Mouse (Mus musculus) heart, embryonic 13.5 days (tissue): ENCODE measurements around the gene Pcp4l1. TPM values are rescaled to one million over a fixed set of nuclear protein-coding genes. Genes with fewer than 3 reads are reported as not detected.
A peak's percentile ranks its signal among the peaks of the same experiment; 100 is the strongest.

Experiments used
- ATAC-seq: fragments of 200-750 bp; cut with Nextera tagmentation; 2 replicates; pipeline ENCODE4 v1.8.0; 2017; ENCODE audit warnings: moderate TSS enrichment; ENCODE audit not compliant: insufficient number of reproducible peaks, low FRiP score, low TSS enrichment; ENCODE audit errors: extremely low read depth
- H3K27ac ChIP-seq: fragments of 300-500 bp; sonication (generic); replicated peaks from 2 replicates; pipeline ENCODE4 v1.5.1; 2015; ENCODE audit warnings: moderate library complexity, mild to moderate bottlenecking, inconsistent platforms
- H3K27me3 ChIP-seq: fragments of 300-500 bp; sonication (generic); replicated peaks from 2 replicates; pipeline ENCODE4 v1.6.1; 2015; ENCODE audit warnings: mild to moderate bottlenecking, inconsistent platforms
- H3K36me3 ChIP-seq: fragments of 300-500 bp; sonication (generic); 2 replicates; pipeline ENCODE4 v1.6.1; 2015; ENCODE audit warnings: mild to moderate bottlenecking, inconsistent platforms
- H3K4me1 ChIP-seq: fragments of 300-500 bp; sonication (generic); 2 replicates; pipeline ENCODE4 v1.6.1; 2015; ENCODE audit warnings: inconsistent platforms
- H3K4me2 ChIP-seq: fragments of 300-500 bp; sonication (generic); 2 replicates; pipeline ENCODE4 v1.6.1; 2015; ENCODE audit warnings: inconsistent platforms, mild to moderate bottlenecking, moderate library complexity
- H3K4me3 ChIP-seq: fragments of 300-500 bp; sonication (generic); 2 replicates; pipeline ENCODE4 v1.5.1; 2015; ENCODE audit warnings: moderate library complexity, mild to moderate bottlenecking, inconsistent platforms
- H3K9ac ChIP-seq: fragments of 300-500 bp; sonication (generic); 2 replicates; pipeline ENCODE4 v1.6.1; 2015; ENCODE audit warnings: inconsistent platforms, mild to moderate bottlenecking, moderate library complexity
- H3K9me3 ChIP-seq: fragments of 300-500 bp; sonication (generic); 2 replicates; pipeline ENCODE4 v1.6.1; 2016; ENCODE audit warnings: inconsistent platforms
- WGBS: fragments of 180-500 bp; shearing (Covaris S2); methylation state at CpG from one replicate; pipeline ENCODE4 v1.1.7; 2015; ENCODE audit warnings: mixed read lengths; 5-methylcytosine and 5-hydroxymethylcytosine counted together
- polyA plus RNA-seq: library from polyadenylated mRNA; unstranded; fragments of >200 nt; fragmentation: Nextera tagmentation; extraction: Ambion mirVana; gene quantifications from 2 replicates; pipeline ENCODE4 v1.2.1, GENCODE M21; 2015

Gene Pcp4l1
- polyA plus RNA-seq, 1 experiment from 2014 or later: 38.3 TPM

- Histone ChIP-seq H3K4me2 (no peak overlapping the region), H3K4me1 (peaks cover 23% of the 10 kb centered on the region), H3K27me3 (no peaks in the 10 kb centered on the region), H3K9me3 (no peaks in the 10 kb centered on the region), H3K9ac (no peak overlapping the region), H3K36me3 (peaks cover 41% of the 10 kb centered on the region), H3K4me3 (no peak overlapping the region), H3K27ac (no peak overlapping the region)
- ATAC-seq: no peak
- WGBS: 85% methylated on average over 5 of the region's 5 CpGs
Observed at GRCm38 (mm10) chr1:171232348-171232747, 36.3 kb upstream of the Pcp4l1 start.

- Histone ChIP-seq H3K9me3 (no peaks in the 10 kb centered on the region), H3K9ac (no peak overlapping the region), H3K4me1 (peaks cover 23% of the 10 kb centered on the region), H3K36me3 (peaks cover 36% of the 10 kb centered on the region), H3K4me3 (no peak overlapping the region), H3K27me3 (no peaks in the 10 kb centered on the region), H3K27ac (no peak overlapping the region), H3K4me2 (no peak overlapping the region)
- 66% methylated on average over 4 of the region's 4 CpGs for WGBS
- ATAC-seq: no peak
Observed at GRCm38 (mm10) chr1:171231844-171232243, 35.8 kb upstream of the Pcp4l1 start.

DNA sequence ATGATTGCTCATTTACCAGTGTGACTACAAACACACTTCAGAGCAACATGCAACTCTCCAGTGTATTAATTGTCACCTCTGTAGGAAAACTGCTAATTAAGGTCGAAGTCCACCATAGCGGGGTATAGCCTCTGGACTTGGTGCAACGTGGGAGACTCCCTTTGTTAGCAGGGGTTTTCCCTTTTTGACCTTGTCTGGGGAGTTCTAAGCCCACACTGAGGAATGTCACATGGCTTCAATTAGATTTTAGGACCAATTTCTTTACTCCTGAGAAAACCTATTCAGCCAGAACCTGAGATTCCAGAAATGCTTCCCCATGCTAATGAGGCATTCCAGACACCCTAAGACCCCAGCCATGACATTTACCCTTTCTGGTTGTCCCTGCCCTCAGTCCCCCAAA, 34.1 kb upstream of the Pcp4l1 start:
- no peak overlapping the region for H3K4me3 ChIP-seq
- H3K27ac ChIP-seq: no peak overlapping the region
- 88% methylated on average over 3 of the region's 3 CpGs for WGBS
- no peaks in the 10 kb centered on the region for H3K9me3 ChIP-seq
- peaks cover 17% of the 10 kb centered on the region for H3K4me1 ChIP-seq
- H3K36me3 ChIP-seq: peaks cover 20% of the 10 kb centered on the region
- H3K27me3 ChIP-seq: no peaks in the 10 kb centered on the region
- no peak for ATAC-seq
- H3K4me2 ChIP-seq: no peak overlapping the region
- H3K9ac ChIP-seq: no peak overlapping the region

- ATAC-seq: no peak
Observed at GRCm38 (mm10) chr1:171229750-171230149, 33.7 kb upstream of the Pcp4l1 start.

DNA sequence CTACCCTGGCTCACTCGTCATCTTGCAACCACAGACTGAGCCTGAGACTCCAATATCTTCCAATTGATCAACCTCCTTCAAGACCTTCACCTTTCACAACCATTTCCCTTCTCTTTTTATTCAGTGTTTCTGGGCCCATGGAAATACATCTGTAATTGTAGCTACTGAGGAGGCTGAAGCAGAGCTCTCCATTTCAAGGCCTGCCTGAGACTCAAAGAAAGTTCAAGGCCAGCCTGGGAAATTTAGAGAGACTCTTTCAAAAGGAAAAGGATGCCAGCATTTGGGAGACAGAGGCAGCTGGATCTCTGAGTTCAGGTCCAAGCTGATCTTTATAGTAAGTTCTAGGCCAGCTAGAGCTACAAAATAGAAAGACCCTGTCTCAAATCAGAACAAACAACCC, 31.8 kb upstream of the Pcp4l1 start:
- Histone ChIP-seq H3K36me3 (no peaks in the 10 kb centered on the region), H3K27me3 (no peaks in the 10 kb centered on the region), H3K9me3 (no peaks in the 10 kb centered on the region), H3K9ac (no peak overlapping the region), H3K27ac (no peak overlapping the region), H3K4me3 (no peak overlapping the region), H3K4me2 (no peak overlapping the region), H3K4me1 (peaks cover 12% of the 10 kb centered on the region)
- WGBS: 87% methylated on average over 1 of the region's 1 CpGs
- ATAC-seq: no peak

More at GRCm38 (mm10) chr1:171229750-171230149, 33.7 kb upstream of the Pcp4l1 start:
- H3K36me3 ChIP-seq: peaks cover 15% of the 10 kb centered on the region
- no peak overlapping the region for H3K27ac ChIP-seq
- H3K9me3 ChIP-seq: no peaks in the 10 kb centered on the region
- H3K9ac ChIP-seq: no peak overlapping the region
- H3K4me1 ChIP-seq: peaks cover 17% of the 10 kb centered on the region
- no peaks in the 10 kb centered on the region for H3K27me3 ChIP-seq
- H3K4me2 ChIP-seq: no peak overlapping the region
- no peak overlapping the region for H3K4me3 ChIP-seq
- 61% methylated on average over 6 of the region's 6 CpGs for WGBS

GRCm38 (mm10) chr1:171226780-171227179, 30.7 kb upstream of the Pcp4l1 start:
- Histone ChIP-seq H3K4me1 (peaks cover 11% of the 10 kb centered on the region), H3K9ac (no peak overlapping the region), H3K27ac (no peak overlapping the region), H3K27me3 (no peaks in the 10 kb centered on the region), H3K4me2 (no peak overlapping the region), H3K36me3 (no peaks in the 10 kb centered on the region), H3K9me3 (no peaks in the 10 kb centered on the region), H3K4me3 (no peak overlapping the region)
- WGBS: 46% methylated on average over 4 of the region's 4 CpGs
- no peak for ATAC-seq

- Histone ChIP-seq H3K27ac (no peak within 1 kb of the TSS), H3K4me3 (no peak within 1 kb of the TSS), H3K4me1 (peaks cover 23% of the 10 kb centered on the region), H3K36me3 (peaks cover 9% of the 10 kb centered on the region), H3K9ac (no peak within 1 kb of the TSS), H3K4me2 (no peak within 1 kb of the TSS), H3K27me3 (no peaks in the 10 kb centered on the region), H3K9me3 (no peaks in the 10 kb centered on the region)
- 67% methylated on average over 5 of the region's 5 CpGs for WGBS
- ATAC-seq: no peak
Observed at GRCm38 (mm10) chr1:171224857-171225256, 28.8 kb upstream of the Pcp4l1 start, which contains the start of gene Apoa2. Gene Apoa2 (plus strand): TSS chr1:171225054.

- Histone ChIP-seq H3K36me3 (peaks cover 19% of the 10 kb centered on the region), H3K27ac (no peak overlapping the region), H3K27me3 (no peaks in the 10 kb centered on the region), H3K9ac (no peak overlapping the region), H3K4me2 (no peak overlapping the region), H3K9me3 (no peaks in the 10 kb centered on the region), H3K4me1 (peaks cover 23% of the 10 kb centered on the region), H3K4me3 (no peak overlapping the region)
- 58% methylated on average over 2 of the region's 2 CpGs for WGBS
- no peak for ATAC-seq
Observed at GRCm38 (mm10) chr1:171223796-171224195, 27.7 kb upstream of the Pcp4l1 start.

GRCm38 (mm10) chr1:171223168-171223567, 27.1 kb upstream of the Pcp4l1 start:
- Histone ChIP-seq H3K4me3 (peak overlapping the region; percentile 76), H3K27ac (peak overlapping the region; percentile 92), H3K9ac (peak overlapping the region; percentile 77), H3K9me3 (no peaks in the 10 kb centered on the region), H3K4me2 (peak overlapping the region; percentile 94), H3K4me1 (peaks cover 23% of the 10 kb centered on the region), H3K27me3 (no peaks in the 10 kb centered on the region), H3K36me3 (peaks cover 25% of the 10 kb centered on the region)
- ATAC-seq: no peak
- WGBS: 78% methylated on average over 6 of the region's 6 CpGs

DNA sequence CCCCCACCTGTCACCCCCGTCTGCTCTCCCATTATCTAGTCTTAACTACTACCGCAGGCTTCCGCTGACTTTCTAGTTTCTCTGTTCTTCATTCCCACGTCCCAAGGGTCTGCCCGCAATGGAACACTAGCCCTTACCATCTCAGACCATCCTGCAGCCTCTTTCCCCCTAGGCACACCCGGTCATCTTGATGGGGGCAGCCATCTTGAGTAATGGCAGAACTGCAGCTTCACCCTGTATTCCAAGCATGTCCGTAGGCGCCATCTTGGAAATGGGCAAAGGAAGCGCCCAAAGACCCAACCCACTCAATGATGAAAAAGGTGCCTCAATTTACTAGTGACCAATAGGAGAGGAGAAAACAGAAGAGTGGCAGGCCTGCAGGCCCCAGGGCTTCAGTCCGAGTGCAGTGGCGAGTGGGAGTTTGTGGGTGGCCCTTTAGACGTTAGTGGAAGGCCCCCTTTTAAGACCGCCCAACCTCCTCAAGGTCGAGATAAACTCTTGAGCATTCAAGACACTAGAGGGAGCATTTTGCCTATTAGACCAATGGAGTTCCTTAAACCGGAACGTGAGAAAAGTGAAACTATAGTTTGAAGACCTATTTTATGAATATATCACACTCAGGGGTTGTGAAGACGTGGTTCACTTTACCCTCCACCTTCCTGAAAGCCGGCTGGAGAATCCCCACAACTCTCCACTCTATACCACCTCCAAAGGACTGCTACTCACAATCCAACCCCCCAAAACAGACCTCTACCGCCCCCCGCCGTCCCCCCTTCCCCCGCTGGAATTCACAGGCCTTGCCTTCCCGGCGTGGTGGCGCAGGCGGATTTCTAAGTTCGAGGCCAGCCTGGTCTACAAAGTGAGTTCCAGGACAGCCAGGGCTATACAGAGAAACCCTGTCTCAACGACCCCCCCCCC, 26.4 kb upstream of the Pcp4l1 start, which contains the start of gene Tomm40l:
Gene Tomm40l, minus strand, starts transcription at position 277 of the 918 bp plus-strand sequence.
- Histone ChIP-seq H3K27ac (peak within 1 kb of the TSS; percentile 92), H3K27me3 (no peaks in the 10 kb centered on the region), H3K9me3 (no peaks in the 10 kb centered on the region), H3K4me3 (peak within 1 kb of the TSS; percentile 76), H3K4me1 (peaks cover 23% of the 10 kb centered on the region), H3K9ac (peak within 1 kb of the TSS; percentile 89), H3K36me3 (peaks cover 32% of the 10 kb centered on the region), H3K4me2 (peak within 1 kb of the TSS; percentile 94)
- peak; percentile 92 for ATAC-seq
- 1% methylated on average over 28 of the region's 28 CpGs for WGBS

DNA sequence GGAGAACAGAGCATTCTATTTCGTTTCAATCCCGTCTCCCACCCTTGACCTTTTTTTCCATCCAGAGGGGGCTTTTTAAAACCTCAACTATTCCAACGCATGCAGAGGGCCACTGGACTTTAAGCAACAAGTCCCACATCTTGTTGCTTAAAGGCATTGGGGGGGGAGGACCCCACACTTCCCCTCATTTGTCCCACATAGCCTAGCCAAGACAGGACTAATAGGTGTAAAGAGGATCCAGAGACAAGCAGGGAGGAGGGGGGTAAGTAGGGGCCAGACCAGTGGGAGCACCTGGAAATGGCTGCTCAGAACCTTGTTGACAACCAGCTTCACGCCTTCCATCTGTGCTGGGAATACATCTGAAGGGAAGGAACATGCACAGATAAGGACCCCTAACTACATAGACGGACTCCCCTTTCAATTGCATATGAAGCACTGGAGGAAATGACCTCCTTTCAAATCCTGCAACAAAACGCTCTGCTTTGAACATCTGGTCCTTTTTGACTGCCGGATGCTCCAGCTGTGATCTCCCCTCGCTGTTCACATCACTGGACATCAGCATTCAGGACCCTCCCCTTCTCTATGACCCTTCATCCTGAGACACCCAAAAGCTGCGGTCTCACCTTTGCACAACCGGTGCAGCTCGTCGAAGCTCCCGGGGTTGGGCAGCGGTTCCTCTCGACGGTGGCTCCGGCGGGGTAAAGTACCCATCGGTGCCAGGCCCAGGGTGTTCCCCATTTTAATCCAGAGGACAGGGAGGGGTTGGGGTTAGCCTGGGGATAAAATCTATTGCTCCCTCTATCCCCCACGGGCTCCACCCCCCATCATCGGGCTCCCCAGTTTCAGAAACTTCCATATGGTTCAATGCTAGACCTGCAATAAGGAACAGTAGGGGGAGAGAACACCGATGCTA, 25.5 kb upstream of the Pcp4l1 start:
- Histone ChIP-seq H3K27ac (peak overlapping the region; percentile 69), H3K4me3 (peak overlapping the region; percentile 76), H3K4me1 (peaks cover 23% of the 10 kb centered on the region), H3K9me3 (no peaks in the 10 kb centered on the region), H3K27me3 (no peaks in the 10 kb centered on the region), H3K4me2 (peak overlapping the region; percentile 94), H3K9ac (peak overlapping the region; percentile 89), H3K36me3 (peaks cover 34% of the 10 kb centered on the region)
- 5% methylated on average over 22 of the region's 22 CpGs for WGBS
- ATAC-seq: no peak
